Mouse (Mus musculus) MEL (cell line): ENCODE results near the gene Ndc1. TPM values are rescaled to one million over a fixed set of nuclear protein-coding genes. Genes with fewer than 3 reads are reported as not detected.

Experiments used
- DNase-seq: peaks from one replicate; pipeline ENCODE4 v3.0.0; 2011; ENCODE audit warnings: low read depth, low spot score
- H3K27ac ChIP-seq: 2 replicates; pipeline ENCODE4 v1.5.1; 2012; ENCODE audit warnings: low read depth, mild to moderate bottlenecking, control low read depth, low read length, moderate library complexity; ENCODE audit not compliant: control insufficient read depth
- H3K27me3 ChIP-seq, 2 experiments: fragments of 150-350 bp in 1 of 2; sonication (generic) in 1 of 2; 2 replicates each; pipeline ENCODE4 v1.6.1; 2012; ENCODE audit warnings: low read length in 2 of 2, mild to moderate bottlenecking in 2 of 2, improper control_type of control experiment in 1 of 2, moderate library complexity in 1 of 2; ENCODE audit not compliant: insufficient read depth in 2 of 2, control insufficient read depth in 1 of 2
- H3K36me3 ChIP-seq, 2 experiments: 2 replicates each; pipeline ENCODE4 v1.6.1; 2012 to 2014; ENCODE audit warnings: low read length in 2 of 2, improper control_type of control experiment in 1 of 2, inconsistent platforms in 1 of 2, mild to moderate bottlenecking in 1 of 2; ENCODE audit not compliant: insufficient read depth in 2 of 2, control insufficient read depth in 1 of 2
- H3K4me1 ChIP-seq, 2 experiments: fragments of 150-350 bp in 1 of 2; sonication (generic) in 1 of 2; 2 replicates each; pipeline ENCODE4 v1.6.1; 2012; ENCODE audit warnings: low read length in 2 of 2, improper control_type of control experiment in 1 of 2, mild to moderate bottlenecking in 1 of 2; ENCODE audit not compliant: insufficient read depth in 2 of 2, control insufficient read depth in 1 of 2
- H3K4me3 ChIP-seq, 2 experiments: fragments of 150-350 bp in 1 of 2; sonication (generic) in 1 of 2; 2 replicates each; pipeline ENCODE4 v1.5.1; 2012; ENCODE audit warnings: low read depth in 2 of 2, low read length in 2 of 2, mild to moderate bottlenecking in 2 of 2, moderate library complexity in 2 of 2, control low read depth in 1 of 2, improper control_type of control experiment in 1 of 2; ENCODE audit not compliant: control insufficient read depth in 1 of 2, insufficient read depth in 1 of 2
- H3K79me2 ChIP-seq: 2 replicates; pipeline ENCODE4 v1.6.1; 2012; ENCODE audit warnings: mild to moderate bottlenecking, low read length, moderate library complexity; ENCODE audit not compliant: control insufficient read depth, poor library complexity, insufficient read depth
- H3K9ac ChIP-seq: 2 replicates; pipeline ENCODE4 v1.6.1; 2012; ENCODE audit warnings: low read depth, mild to moderate bottlenecking, control low read depth, low read length, moderate library complexity; ENCODE audit not compliant: control insufficient read depth, poor library complexity, severe bottlenecking
- H3K9me3 ChIP-seq: fragments of 150-350 bp; sonication (generic); replicated peaks from 2 replicates; pipeline ENCODE4 v1.6.1; 2012; ENCODE audit warnings: mild to moderate bottlenecking, low read length, improper control_type of control experiment, moderate library complexity; ENCODE audit not compliant: insufficient read depth
- BHLHE40 ChIP-seq: IDR thresholded peaks from 2 replicates; pipeline ENCODE4 v1.6.1; 2012; ENCODE audit warnings: low read depth, mild to moderate bottlenecking, inconsistent platforms, low read length, improper control_type of control experiment, borderline replicate concordance
- CHD1 ChIP-seq: IDR thresholded peaks from 2 replicates; pipeline ENCODE4 v1.6.1; 2012; ENCODE audit warnings: low read depth, mild to moderate bottlenecking, inconsistent platforms, low read length, improper control_type of control experiment
- CHD2 ChIP-seq: IDR thresholded peaks from 2 replicates; pipeline ENCODE4 v1.6.1; 2011; ENCODE audit warnings: low read length, improper control_type of control experiment
- E2F4 ChIP-seq: IDR thresholded peaks from 2 replicates; pipeline ENCODE4 v1.6.1; 2011; ENCODE audit warnings: low read depth, low read length, improper control_type of control experiment, borderline replicate concordance
- EP300 ChIP-seq, 2 experiments: IDR thresholded peaks; 2 replicates each; pipeline ENCODE4 v1.6.1; 2011; ENCODE audit warnings: improper control_type of control experiment in 2 of 2, low read length in 2 of 2, low read depth in 1 of 2, mild to moderate bottlenecking in 1 of 2
- GATA1 ChIP-seq: IDR thresholded peaks from 2 replicates; pipeline ENCODE4 v1.6.1; 2011; ENCODE audit warnings: low read depth, low read length, improper control_type of control experiment
- HCFC1 ChIP-seq: IDR thresholded peaks from 2 replicates; pipeline ENCODE4 v1.6.1; 2012; ENCODE audit warnings: low read depth, mild to moderate bottlenecking, inconsistent platforms, low read length, improper control_type of control experiment, moderate library complexity
- KAT2A ChIP-seq: conservative IDR thresholded peaks from 2 replicates; pipeline ENCODE4 v1.6.1; 2012; ENCODE audit warnings: low read depth, low read length, improper control_type of control experiment, inconsistent platforms
- MAFK ChIP-seq: IDR thresholded peaks from 2 replicates; pipeline ENCODE4 v1.6.1; 2011; ENCODE audit warnings: low read depth, mild to moderate bottlenecking, low read length, improper control_type of control experiment, borderline replicate concordance
- MEF2A ChIP-seq: IDR thresholded peaks from 2 replicates; pipeline ENCODE4 v1.6.1; 2014; ENCODE audit warnings: low read depth, mild to moderate bottlenecking, inconsistent platforms, low read length, improper control_type of control experiment; ENCODE audit not compliant: poor library complexity, insufficient replicate concordance, severe bottlenecking; ENCODE audit errors: extremely low read depth
- MXI1 ChIP-seq: IDR thresholded peaks from 2 replicates; pipeline ENCODE4 v1.6.1; 2011; ENCODE audit warnings: mild to moderate bottlenecking, low read depth, low read length, improper control_type of control experiment
- MYC ChIP-seq: IDR thresholded peaks from 2 replicates; pipeline ENCODE4 v1.6.1; 2011; ENCODE audit warnings: low read depth, mild to moderate bottlenecking, low read length, improper control_type of control experiment, moderate library complexity
- NELFE ChIP-seq: IDR thresholded peaks from 2 replicates; pipeline ENCODE4 v1.6.1; 2011; ENCODE audit warnings: low read depth, low read length, improper control_type of control experiment
- NRF1 ChIP-seq: IDR thresholded peaks from 2 replicates; pipeline ENCODE4 v1.6.1; 2014; ENCODE audit warnings: low read depth, mild to moderate bottlenecking, inconsistent platforms, low read length, improper control_type of control experiment, moderate library complexity; ENCODE audit not compliant: poor library complexity, insufficient read depth, severe bottlenecking
- POLR2A ChIP-seq, 2 experiments: IDR thresholded peaks; 2 replicates each; pipeline ENCODE4 v1.6.1; 2011 to 2012; ENCODE audit warnings: low read length in 2 of 2, mild to moderate bottlenecking in 2 of 2, control low read depth in 1 of 2, improper control_type of control experiment in 1 of 2, low read depth in 1 of 2, moderate library complexity in 1 of 2; ENCODE audit not compliant: control insufficient read depth in 1 of 2, insufficient read depth in 1 of 2, poor library complexity in 1 of 2
- RAD21 ChIP-seq: IDR thresholded peaks from 2 replicates; pipeline ENCODE4 v1.6.1; 2011; ENCODE audit warnings: mild to moderate bottlenecking, low read depth, low read length, improper control_type of control experiment
- RCOR1 ChIP-seq: IDR thresholded peaks from 2 replicates; pipeline ENCODE4 v1.6.1; 2012; ENCODE audit warnings: low read depth, mild to moderate bottlenecking, inconsistent platforms, low read length, improper control_type of control experiment
- SIN3A ChIP-seq: IDR thresholded peaks from 2 replicates; pipeline ENCODE4 v1.6.1; 2012; ENCODE audit warnings: low read length, improper control_type of control experiment, inconsistent platforms
- SMC3 ChIP-seq: IDR thresholded peaks from 2 replicates; pipeline ENCODE4 v1.6.1; 2011; ENCODE audit warnings: low read depth, low read length, improper control_type of control experiment
- TAL1 ChIP-seq: IDR thresholded peaks from 2 replicates; pipeline ENCODE4 v1.6.1; 2012; ENCODE audit warnings: mild to moderate bottlenecking, inconsistent platforms, low read length, moderate library complexity, mixed read lengths
- USF1 ChIP-seq: IDR thresholded peaks from 2 replicates; pipeline ENCODE4 v1.6.1; 2014; ENCODE audit warnings: low read depth, mild to moderate bottlenecking, inconsistent platforms, low read length, improper control_type of control experiment, moderate library complexity
- USF2 ChIP-seq, 2 experiments: IDR thresholded peaks; 2 replicates each; pipeline ENCODE4 v1.6.1; 2011 to 2012; ENCODE audit warnings: improper control_type of control experiment in 2 of 2, low read length in 2 of 2, borderline replicate concordance in 1 of 2, inconsistent platforms in 1 of 2, low read depth in 1 of 2, mild to moderate bottlenecking in 1 of 2; ENCODE audit not compliant: insufficient read depth in 1 of 2
- ZNF384 ChIP-seq: IDR thresholded peaks from 2 replicates; pipeline ENCODE4 v1.6.1; 2012; ENCODE audit warnings: low read depth, mild to moderate bottlenecking, inconsistent platforms, low read length, improper control_type of control experiment
- polyA plus RNA-seq, 2 experiments: library from polyadenylated mRNA; stranded (reverse) in 1 of 2; unstranded in 1 of 2; fragments of >175 nt in 1 of 2; fragments of >200 nt in 1 of 2; gene quantifications; 2 replicates each; pipeline versions ENCODE4 v1.2.1 to v1.2.4; 2012; ENCODE audit warnings: low replicate concordance in 2 of 2, low read depth in 1 of 2; ENCODE audit not compliant: insufficient read length in 2 of 2, insufficient read depth in 1 of 2, missing spikeins in 1 of 2
- total RNA-seq: library from RNA; depleted of rRNA; stranded (reverse); fragments of 300-350 nt; gene quantifications from 2 replicates; pipeline ENCODE4 v1.2.3, GENCODE M21; 2012

The Ndc1 gene
- total and polyA plus RNA-seq, 3 experiments, result 54.0 to 274 (median 57.2) TPM

DNA sequence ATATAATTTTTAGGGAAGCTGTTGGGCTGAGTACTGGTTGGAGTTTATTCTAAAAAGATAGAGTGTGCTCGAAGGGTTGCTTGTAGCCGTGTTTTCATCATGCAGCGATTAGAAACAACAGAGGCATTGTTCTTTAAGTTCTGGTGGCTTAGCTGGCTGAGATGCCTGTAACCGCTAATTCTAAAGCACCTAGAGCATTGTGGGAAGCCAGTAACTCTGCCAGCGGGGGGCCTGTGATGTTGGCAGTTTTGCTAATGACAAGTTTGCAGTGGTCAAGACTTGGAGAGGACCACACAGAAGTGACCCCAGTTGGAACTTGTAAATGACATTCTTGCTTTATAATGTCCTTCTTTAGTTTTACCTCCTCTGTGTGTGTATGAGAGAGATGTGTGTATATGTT lies 26.2 kb upstream of the Ndc1 start:
- no peak overlapping the region for H3K27ac ChIP-seq

DNA sequence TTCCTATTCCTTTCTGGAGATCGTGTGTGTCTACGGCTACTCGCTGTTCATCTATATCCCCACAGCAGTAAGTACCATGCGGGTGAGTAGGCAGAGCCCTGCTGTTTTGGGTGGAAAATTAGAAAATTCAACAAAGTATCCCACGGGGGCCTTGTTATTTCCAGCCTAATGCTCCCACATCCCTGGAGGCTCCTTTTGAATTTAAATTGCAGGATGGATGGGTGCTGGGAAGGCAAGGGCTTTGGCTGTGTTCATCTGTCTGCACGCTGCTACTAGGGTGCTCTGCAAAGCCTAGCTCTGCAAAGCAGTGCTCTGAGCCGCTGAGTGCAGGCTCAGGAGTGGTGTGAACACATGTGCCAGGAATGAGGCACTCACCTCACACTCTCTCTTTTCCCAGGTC lies 23.0 kb upstream of the Ndc1 start:
- Histone ChIP-seq H3K79me2 (no peaks in the 10 kb centered on the region), H3K9me3 (no peaks in the 10 kb centered on the region), H3K27me3 (no peaks in the 10 kb centered on the region), H3K4me3 (no peak overlapping the region), H3K27ac (no peak overlapping the region), H3K4me1 (no peaks in the 10 kb centered on the region), H3K36me3 (no peaks in the 10 kb centered on the region), H3K9ac (no peak overlapping the region)
- no peak for DNase-seq
- no peak for TF ChIP-seq BHLHE40
- TF ChIP-seq SIN3A, result no peak
- TF ChIP-seq POLR2A (IDR thresholded peaks at IDR 0.05; ENCODE audit: control insufficient read depth in 1 of 2, insufficient read depth in 1 of 2, low read depth in 1 of 2, low read length in 2 of 2, poor library complexity in 1 of 2), result no peak
- no peak for TF ChIP-seq MYC
- no peak for TF ChIP-seq RCOR1
- no peak for TF ChIP-seq NRF1
- no peak for TF ChIP-seq HCFC1

More for the DNA sequence above, 26.2 kb upstream of the Ndc1 start:
- Histone ChIP-seq H3K79me2 (no peaks in the 10 kb centered on the region), H3K9me3 (no peaks in the 10 kb centered on the region), H3K36me3 (no peaks in the 10 kb centered on the region), H3K4me1 (no peaks in the 10 kb centered on the region), H3K9ac (no peak overlapping the region), H3K27me3 (no peaks in the 10 kb centered on the region), H3K4me3 (no peak overlapping the region)
- no peak for TF ChIP-seq NRF1
- TF ChIP-seq USF1, result no peak
- TF ChIP-seq HCFC1, result no peak
- TF ChIP-seq USF2 (IDR thresholded peaks at IDR 0.05; ENCODE audit: borderline replicate concordance in 1 of 2, insufficient read depth in 1 of 2, low read depth in 1 of 2, low read length in 2 of 2), result no peak
- DNase-seq, result no peak

DNA sequence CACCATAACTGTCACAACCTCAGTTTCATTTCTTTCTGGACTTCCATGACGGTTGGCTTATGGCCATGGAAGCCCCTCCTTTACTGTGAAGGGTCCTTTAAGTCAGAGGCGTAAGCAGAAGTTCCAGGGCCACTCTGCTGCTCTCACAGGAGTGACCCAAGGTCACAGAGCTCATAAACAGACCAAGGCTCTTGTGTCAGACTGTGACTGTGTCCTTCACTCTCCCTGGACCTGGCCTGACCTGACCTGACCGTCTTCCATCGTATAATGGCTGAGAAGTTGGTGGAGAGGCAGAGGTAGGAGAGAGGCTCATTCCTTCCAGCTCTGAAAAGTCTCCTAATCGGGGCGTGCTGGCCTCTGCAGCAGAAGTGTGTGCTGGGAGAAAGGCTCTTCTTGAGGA lies 20.4 kb upstream of the Ndc1 start:
- H3K4me3 ChIP-seq, result no peak overlapping the region
- no peaks in the 10 kb centered on the region for H3K9me3 ChIP-seq
- H3K79me2 ChIP-seq, result no peaks in the 10 kb centered on the region
- TF ChIP-seq GATA1, result no peak
- TF ChIP-seq NRF1, result no peak
- TF ChIP-seq MAFK, result no peak
- TF ChIP-seq EP300 (IDR thresholded peaks at IDR 0.05; ENCODE audit: low read depth in 1 of 2, low read length in 2 of 2), result no peak
- TF ChIP-seq CHD2, result no peak
- no peak for TF ChIP-seq NELFE
- TF ChIP-seq USF1, result no peak
- TF ChIP-seq SMC3, result no peak
- TF ChIP-seq RCOR1, result no peak
- TF ChIP-seq MXI1, result no peak
- no peak for TF ChIP-seq MEF2A
- TF ChIP-seq KAT2A, result no peak
- TF ChIP-seq ZNF384, result no peak
- TF ChIP-seq TAL1, result no peak
- TF ChIP-seq E2F4, result no peak
- TF ChIP-seq CHD1, result no peak
- no peak for TF ChIP-seq RAD21
- H3K9ac ChIP-seq, result no peak overlapping the region
- H3K4me1 ChIP-seq, result peaks cover 3 to 6% of the 10 kb centered on the region in 2 experiments; a peak in 2 of 4 replicates
- no peaks in the 10 kb centered on the region for H3K36me3 ChIP-seq
- no peak for DNase-seq
- H3K27me3 ChIP-seq, result no peaks in the 10 kb centered on the region
- H3K27ac ChIP-seq, result no peak overlapping the region
